Mouse (Mus musculus) heart, embryonic 13.5 days (tissue): ENCODE data around the gene Armc3. TPM values are rescaled to one million over a fixed set of nuclear protein-coding genes. Genes with fewer than 3 reads are reported as not detected.

ENCODE experiments used
- ATAC-seq: fragments of 200-750 bp; cut with Nextera tagmentation; 2 replicates; pipeline ENCODE4 v1.8.0; 2017; ENCODE audit warnings: moderate TSS enrichment; ENCODE audit not compliant: insufficient number of reproducible peaks, low FRiP score, low TSS enrichment; ENCODE audit errors: extremely low read depth
- H3K27ac ChIP-seq: fragments of 300-500 bp; sonication (generic); replicated peaks from 2 replicates; pipeline ENCODE4 v1.5.1; 2015; ENCODE audit warnings: moderate library complexity, mild to moderate bottlenecking, inconsistent platforms
- H3K27me3 ChIP-seq: fragments of 300-500 bp; sonication (generic); replicated peaks from 2 replicates; pipeline ENCODE4 v1.6.1; 2015; ENCODE audit warnings: mild to moderate bottlenecking, inconsistent platforms
- H3K36me3 ChIP-seq: fragments of 300-500 bp; sonication (generic); 2 replicates; pipeline ENCODE4 v1.6.1; 2015; ENCODE audit warnings: mild to moderate bottlenecking, inconsistent platforms
- H3K4me1 ChIP-seq: fragments of 300-500 bp; sonication (generic); 2 replicates; pipeline ENCODE4 v1.6.1; 2015; ENCODE audit warnings: inconsistent platforms
- H3K4me2 ChIP-seq: fragments of 300-500 bp; sonication (generic); 2 replicates; pipeline ENCODE4 v1.6.1; 2015; ENCODE audit warnings: inconsistent platforms, mild to moderate bottlenecking, moderate library complexity
- H3K4me3 ChIP-seq: fragments of 300-500 bp; sonication (generic); 2 replicates; pipeline ENCODE4 v1.5.1; 2015; ENCODE audit warnings: moderate library complexity, mild to moderate bottlenecking, inconsistent platforms
- H3K9ac ChIP-seq: fragments of 300-500 bp; sonication (generic); 2 replicates; pipeline ENCODE4 v1.6.1; 2015; ENCODE audit warnings: inconsistent platforms, mild to moderate bottlenecking, moderate library complexity
- H3K9me3 ChIP-seq: fragments of 300-500 bp; sonication (generic); 2 replicates; pipeline ENCODE4 v1.6.1; 2016; ENCODE audit warnings: inconsistent platforms
- WGBS: fragments of 180-500 bp; shearing (Covaris S2); methylation state at CpG from one replicate; pipeline ENCODE4 v1.1.7; 2015; ENCODE audit warnings: mixed read lengths; 5-methylcytosine and 5-hydroxymethylcytosine counted together
- polyA plus RNA-seq: library from polyadenylated mRNA; unstranded; fragments of >200 nt; fragmentation: Nextera tagmentation; extraction: Ambion mirVana; gene quantifications from 2 replicates; pipeline ENCODE4 v1.2.1, GENCODE M21; 2015

Gene Armc3
- polyA plus RNA-seq, 1 experiment from 2014 or later = 0.20 TPM

DNA sequence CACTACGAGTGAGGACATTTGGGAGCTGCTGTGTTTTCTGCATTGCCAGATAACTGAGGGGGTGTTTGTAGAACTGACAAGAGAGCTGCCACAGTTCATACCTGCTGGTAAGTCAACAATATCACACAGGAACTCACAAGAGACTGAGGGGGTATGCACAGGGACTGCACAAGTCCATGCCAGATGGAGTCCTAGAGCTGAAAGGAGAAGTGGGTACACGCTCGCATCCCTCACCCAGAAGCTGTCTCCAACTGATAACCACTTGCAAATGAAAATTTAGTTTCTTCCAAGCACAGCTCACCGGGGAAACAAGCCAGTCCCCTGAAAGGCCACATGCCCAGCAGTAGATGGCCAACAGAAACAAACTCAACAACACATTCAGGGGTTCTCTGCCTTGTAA is 119.4 kb downstream of the Armc3 start:
- H3K9me3 ChIP-seq = peaks cover 16% of the 10 kb centered on the region
- ATAC-seq = no peak
- no peaks in the 10 kb centered on the region for H3K27me3 ChIP-seq
- no peak overlapping the region for H3K4me2 ChIP-seq
- no peaks in the 10 kb centered on the region for H3K4me1 ChIP-seq
- H3K4me3 ChIP-seq = no peak overlapping the region
- H3K36me3 ChIP-seq = no peaks in the 10 kb centered on the region
- no peak overlapping the region for H3K9ac ChIP-seq
- no peak overlapping the region for H3K27ac ChIP-seq
- WGBS = 56% methylated on average over 4 of the region's 4 CpGs

DNA sequence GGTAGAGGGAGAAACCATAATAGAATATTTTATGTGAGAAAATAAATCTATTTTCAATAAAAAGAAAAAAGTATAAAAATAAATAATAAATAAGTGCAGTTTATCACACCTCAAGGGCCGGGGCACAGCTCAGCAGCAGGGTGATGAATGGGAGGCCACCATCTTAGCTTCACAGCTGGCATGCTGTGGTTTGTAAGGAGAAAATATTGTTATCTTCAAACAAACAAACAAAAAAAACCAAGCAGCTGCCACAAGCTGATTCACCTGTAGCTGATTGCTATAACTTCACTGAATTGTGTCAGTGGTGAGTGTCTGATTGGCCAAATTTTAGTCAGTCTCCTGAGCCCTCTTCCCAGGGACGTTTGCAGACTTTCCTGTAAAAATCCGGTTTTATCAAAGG is 120.2 kb downstream of the Armc3 start:
- Histone ChIP-seq H3K27me3 (no peaks in the 10 kb centered on the region), H3K27ac (no peak overlapping the region), H3K4me1 (no peaks in the 10 kb centered on the region), H3K36me3 (no peaks in the 10 kb centered on the region), H3K4me2 (no peak overlapping the region), H3K9me3 (peaks cover 16% of the 10 kb centered on the region), H3K9ac (no peak overlapping the region), H3K4me3 (no peak overlapping the region)
- 65% methylated on average over 3 of the region's 3 CpGs for WGBS
- no peak for ATAC-seq

DNA sequence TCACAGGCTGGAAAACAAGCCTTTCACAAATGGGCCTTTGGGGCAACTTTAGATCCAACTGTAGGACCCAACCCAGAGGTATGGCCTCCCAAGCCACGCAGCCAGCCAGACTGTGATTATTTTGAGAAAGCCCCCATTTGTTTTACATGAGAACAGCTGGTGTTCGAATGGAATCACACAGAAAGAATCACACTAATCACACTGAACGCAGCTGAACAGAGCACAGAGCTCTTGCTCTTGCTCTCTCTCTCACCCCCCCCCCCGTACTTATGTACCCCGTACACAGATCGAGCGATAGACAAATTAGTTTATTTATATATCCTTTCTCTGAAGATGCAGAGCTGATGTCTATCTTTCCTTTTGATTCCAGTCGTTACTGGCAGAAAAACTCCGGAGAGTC is 123.3 kb downstream of the Armc3 start:
- H3K4me1 ChIP-seq = no peaks in the 10 kb centered on the region
- no peaks in the 10 kb centered on the region for H3K36me3 ChIP-seq
- no peak for ATAC-seq
- no peak overlapping the region for H3K9ac ChIP-seq
- no peak overlapping the region for H3K4me2 ChIP-seq
- H3K4me3 ChIP-seq = no peak overlapping the region
- WGBS = 76% methylated on average over 9 of the region's 9 CpGs
- H3K27me3 ChIP-seq = no peaks in the 10 kb centered on the region
- no peaks in the 10 kb centered on the region for H3K9me3 ChIP-seq
- no peak overlapping the region for H3K27ac ChIP-seq

DNA sequence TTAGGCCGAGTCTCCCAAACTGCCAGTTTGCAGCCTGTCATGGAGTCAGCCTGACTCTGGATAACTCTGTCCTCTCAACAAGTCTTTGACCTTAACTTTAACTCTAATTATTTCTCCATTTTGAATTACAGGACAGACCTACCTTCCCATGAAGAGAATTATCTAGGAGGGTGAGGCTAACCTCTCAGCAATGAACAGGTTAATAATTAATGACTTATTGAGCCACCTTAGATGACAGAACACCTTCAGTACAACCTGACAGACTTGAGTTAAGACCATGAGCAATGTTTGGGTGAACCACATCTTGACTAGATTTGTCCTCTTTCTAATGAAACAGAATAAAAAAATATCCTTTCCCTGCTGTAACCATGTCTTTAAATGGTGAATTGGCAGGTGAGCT is 127.3 kb downstream of the Armc3 start:
- WGBS = 65% methylated on average over 1 of the region's 1 CpGs
- no peaks in the 10 kb centered on the region for H3K4me1 ChIP-seq
- H3K36me3 ChIP-seq = no peaks in the 10 kb centered on the region
- H3K9ac ChIP-seq = no peak overlapping the region
- H3K4me3 ChIP-seq = no peak overlapping the region
- no peak overlapping the region for H3K4me2 ChIP-seq
- no peaks in the 10 kb centered on the region for H3K27me3 ChIP-seq
- H3K27ac ChIP-seq = no peak overlapping the region
- no peaks in the 10 kb centered on the region for H3K9me3 ChIP-seq
- no peak for ATAC-seq

DNA sequence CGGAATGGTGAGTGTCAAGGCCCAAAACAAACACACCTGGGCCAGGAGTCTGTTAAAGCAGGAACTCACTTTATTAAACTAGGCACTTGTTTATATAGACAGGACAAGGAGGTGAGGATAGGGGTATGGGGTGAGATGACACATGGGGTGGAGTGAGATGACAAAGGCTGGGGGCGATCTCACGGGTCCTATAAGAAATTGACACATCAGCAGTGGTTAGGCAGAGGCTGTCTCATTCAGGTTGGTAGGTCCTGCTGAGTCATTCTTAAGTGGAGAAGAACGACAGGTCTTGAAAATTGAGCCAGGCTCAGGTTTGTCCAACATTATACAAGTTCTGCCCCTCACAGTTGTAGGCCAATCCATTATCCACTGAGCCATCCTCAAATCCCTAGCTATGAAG is 128.7 kb downstream of the Armc3 start:
- no peak for ATAC-seq
- Histone ChIP-seq H3K27ac (no peak overlapping the region), H3K4me3 (no peak overlapping the region), H3K36me3 (no peaks in the 10 kb centered on the region), H3K27me3 (no peaks in the 10 kb centered on the region), H3K9ac (no peak overlapping the region), H3K4me1 (no peaks in the 10 kb centered on the region), H3K9me3 (no peaks in the 10 kb centered on the region), H3K4me2 (no peak overlapping the region)
- 74% methylated on average over 4 of the region's 4 CpGs for WGBS

DNA sequence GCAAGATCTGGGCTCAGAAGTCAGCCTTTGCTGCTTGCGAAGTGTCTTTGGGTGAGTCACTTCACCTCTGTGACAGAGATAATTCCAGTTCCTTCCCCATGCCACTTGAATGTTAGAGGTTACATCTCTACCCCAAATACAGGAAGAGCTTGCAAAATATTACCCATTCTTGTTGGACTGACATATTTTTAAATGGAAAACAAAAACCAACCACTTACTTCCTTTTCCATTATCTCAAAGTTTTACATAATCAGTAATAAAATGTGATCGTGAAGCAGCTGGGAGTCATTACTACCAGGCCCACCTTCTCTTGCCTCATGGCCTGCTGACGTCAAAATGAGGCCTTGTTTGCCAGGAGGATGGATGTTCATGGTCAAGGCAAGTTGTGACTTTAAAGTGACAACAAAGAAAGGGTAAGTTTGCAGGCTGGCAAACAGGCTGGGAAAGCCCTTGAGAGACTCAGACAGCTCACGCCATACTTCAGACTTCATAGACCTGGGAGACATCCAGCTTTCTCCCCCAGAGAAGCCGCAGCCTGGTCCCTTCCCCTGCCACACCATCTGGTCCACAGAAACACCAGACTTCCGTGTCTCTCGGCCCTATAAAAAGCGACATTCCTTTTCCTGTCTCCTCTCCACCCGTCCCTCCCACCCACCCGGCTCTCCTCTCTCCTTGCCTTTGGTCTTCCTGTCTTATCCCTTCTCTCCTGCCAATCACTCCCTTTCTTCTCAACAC is 145.0 kb downstream of the Armc3 start:
- Histone ChIP-seq H3K4me1 (peaks cover 2% of the 10 kb centered on the region; the same call in 1 of the 2 replicates), H3K27ac (no peak overlapping the region; the same call in 1 of the 2 replicates), H3K4me2 (peak overlapping the region; percentile 63), H3K9me3 (no peaks in the 10 kb centered on the region), H3K27me3 (peaks cover 7% of the 10 kb centered on the region; the same call in 1 of the 2 replicates), H3K36me3 (no peaks in the 10 kb centered on the region), H3K9ac (peak overlapping the region; percentile 54), H3K4me3 (peak overlapping the region; percentile 34)
- 33% methylated on average over 10 of the region's 10 CpGs for WGBS
- no peak for ATAC-seq

DNA sequence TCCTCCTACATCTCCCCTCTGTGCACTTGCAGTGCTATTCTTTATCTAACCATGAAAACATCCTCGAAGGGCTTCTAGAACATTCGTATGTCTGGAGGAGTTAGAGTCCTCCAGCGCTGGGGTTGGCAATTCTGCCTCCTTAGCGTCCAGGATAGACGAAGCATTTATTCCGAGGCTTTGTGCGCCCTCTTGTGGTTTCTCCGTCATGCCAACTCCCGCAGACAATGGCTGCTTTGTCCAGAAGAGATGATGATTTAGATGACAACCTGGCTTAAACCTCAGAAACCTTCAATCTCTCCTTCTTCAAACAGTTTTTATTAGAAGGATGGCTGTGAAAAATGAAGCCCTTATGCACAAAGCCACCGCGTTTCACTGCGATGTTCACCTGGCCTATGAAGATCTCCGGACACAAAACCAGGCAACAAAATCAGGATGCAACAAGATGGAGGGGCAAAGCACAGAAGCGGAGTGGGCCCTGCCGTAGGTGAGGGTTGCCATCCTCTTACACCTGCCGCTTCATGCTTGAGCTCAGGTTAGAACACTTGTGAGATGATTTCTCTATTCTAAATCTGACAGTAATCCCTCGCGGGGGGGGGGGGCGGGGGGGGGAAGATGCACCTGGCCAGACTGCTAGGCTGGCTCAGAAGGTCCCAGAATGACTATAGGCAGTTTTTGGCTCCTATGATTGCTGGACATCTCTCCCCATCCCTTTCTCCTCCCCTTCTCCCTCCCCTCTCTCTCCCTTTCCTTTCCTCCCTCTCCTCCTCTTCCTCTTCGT is 145.7 kb downstream of the Armc3 start:
- Histone ChIP-seq H3K4me3 (peak overlapping the region; percentile 34), H3K27ac (no peak overlapping the region; the same call in 1 of the 2 replicates), H3K4me2 (peak overlapping the region; percentile 63), H3K9ac (peak overlapping the region; percentile 54), H3K27me3 (peaks cover 7% of the 10 kb centered on the region; the same call in 1 of the 2 replicates), H3K36me3 (no peaks in the 10 kb centered on the region), H3K9me3 (no peaks in the 10 kb centered on the region), H3K4me1 (peaks cover 2% of the 10 kb centered on the region; the same call in 1 of the 2 replicates)
- WGBS = 25% methylated on average over 19 of the region's 20 CpGs
- ATAC-seq = no peak

DNA sequence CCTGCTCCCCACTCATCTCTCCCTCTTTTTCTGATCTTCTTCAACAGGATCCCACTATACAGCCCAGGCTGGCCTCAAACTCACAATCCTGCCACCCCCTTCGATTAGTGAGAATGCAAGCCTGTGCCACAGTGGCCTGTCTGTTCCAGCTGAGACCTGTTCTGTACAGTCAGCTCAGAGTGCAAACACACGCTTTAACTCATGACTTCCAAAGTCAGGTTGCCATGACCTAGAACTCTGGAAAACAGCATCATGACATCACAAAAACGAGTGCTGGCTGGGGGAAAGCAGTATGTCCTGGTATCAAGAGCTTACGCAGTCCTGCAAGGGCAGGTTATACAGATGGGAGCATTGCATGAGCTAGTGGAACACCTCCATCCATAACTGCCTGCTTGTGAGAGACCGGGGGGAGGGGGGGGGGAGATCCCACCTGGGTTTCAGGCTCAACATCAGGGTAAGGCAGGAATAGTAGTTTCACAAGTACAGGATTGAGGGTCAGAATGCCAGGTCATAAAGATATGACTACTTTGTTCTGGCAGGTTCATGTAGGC is 146.4 kb downstream of the Armc3 start:
- H3K36me3 ChIP-seq = no peaks in the 10 kb centered on the region
- H3K4me1 ChIP-seq = peaks cover 2% of the 10 kb centered on the region; the same call in 1 of the 2 replicates
- H3K9ac ChIP-seq = no peak overlapping the region
- H3K27me3 ChIP-seq = peaks cover 7% of the 10 kb centered on the region; the same call in 1 of the 2 replicates
- no peak for ATAC-seq
- no peak overlapping the region for H3K4me3 ChIP-seq
- H3K9me3 ChIP-seq = no peaks in the 10 kb centered on the region
- WGBS = 66% methylated on average over 5 of the region's 5 CpGs
- no peak overlapping the region for H3K4me2 ChIP-seq
- H3K27ac ChIP-seq = no peak overlapping the region

DNA sequence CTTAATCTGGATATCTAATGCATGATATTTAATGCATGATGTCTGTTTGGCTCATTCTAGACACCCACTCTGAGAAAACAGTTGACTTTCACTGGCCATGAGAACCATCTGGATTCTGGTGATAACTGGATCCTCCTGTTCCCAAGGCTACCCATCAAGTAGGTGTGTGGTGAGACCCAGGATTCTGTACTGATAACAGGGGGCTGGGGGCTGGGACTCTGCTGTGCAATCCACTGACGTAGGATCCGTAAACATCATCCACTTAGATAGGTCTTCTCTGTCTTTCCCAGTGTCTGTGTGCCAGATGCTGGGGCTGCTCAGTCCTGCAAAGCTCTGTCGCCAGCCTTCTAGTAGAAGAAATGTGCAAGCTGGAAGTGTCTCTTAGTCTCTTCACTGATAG is 149.4 kb downstream of the Armc3 start:
- 53% methylated on average over 3 of the region's 3 CpGs for WGBS
- peaks cover 2% of the 10 kb centered on the region; the same call in 1 of the 2 replicates for H3K4me1 ChIP-seq
- ATAC-seq = no peak
- no peak overlapping the region for H3K27ac ChIP-seq
- H3K4me3 ChIP-seq = no peak overlapping the region
- no peak overlapping the region for H3K4me2 ChIP-seq
- no peaks in the 10 kb centered on the region for H3K9me3 ChIP-seq
- no peak overlapping the region for H3K9ac ChIP-seq
- H3K36me3 ChIP-seq = no peaks in the 10 kb centered on the region
- H3K27me3 ChIP-seq = peaks cover 7% of the 10 kb centered on the region; the same call in 1 of the 2 replicates

DNA sequence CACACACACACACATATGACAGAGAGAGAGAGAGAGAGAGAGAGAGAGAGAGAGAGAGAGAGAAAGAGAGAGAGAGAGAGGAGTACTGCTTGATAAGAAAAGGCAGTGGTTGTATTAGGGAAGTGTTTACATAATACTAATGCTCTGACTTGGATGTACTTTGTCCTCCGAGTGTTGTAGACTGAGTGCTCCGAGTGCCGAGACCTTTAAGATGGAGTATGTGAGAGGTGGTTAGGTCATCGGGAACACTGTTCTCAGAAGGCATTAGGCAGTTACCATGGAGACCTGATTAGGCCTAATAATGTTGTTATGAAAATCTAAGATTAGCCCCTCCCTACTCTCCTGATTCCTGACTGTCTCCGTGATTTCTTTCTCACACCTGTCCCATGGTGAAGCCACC is 151.1 kb downstream of the Armc3 start:
- WGBS = 75% methylated on average over 5 of the region's 5 CpGs
- Histone ChIP-seq H3K4me2 (no peak overlapping the region), H3K4me3 (no peak overlapping the region), H3K27ac (no peak overlapping the region), H3K9ac (no peak overlapping the region), H3K27me3 (peaks cover 7% of the 10 kb centered on the region; the same call in 1 of the 2 replicates), H3K4me1 (peaks cover 2% of the 10 kb centered on the region; the same call in 1 of the 2 replicates), H3K9me3 (no peaks in the 10 kb centered on the region), H3K36me3 (no peaks in the 10 kb centered on the region)
- no peak for ATAC-seq

DNA sequence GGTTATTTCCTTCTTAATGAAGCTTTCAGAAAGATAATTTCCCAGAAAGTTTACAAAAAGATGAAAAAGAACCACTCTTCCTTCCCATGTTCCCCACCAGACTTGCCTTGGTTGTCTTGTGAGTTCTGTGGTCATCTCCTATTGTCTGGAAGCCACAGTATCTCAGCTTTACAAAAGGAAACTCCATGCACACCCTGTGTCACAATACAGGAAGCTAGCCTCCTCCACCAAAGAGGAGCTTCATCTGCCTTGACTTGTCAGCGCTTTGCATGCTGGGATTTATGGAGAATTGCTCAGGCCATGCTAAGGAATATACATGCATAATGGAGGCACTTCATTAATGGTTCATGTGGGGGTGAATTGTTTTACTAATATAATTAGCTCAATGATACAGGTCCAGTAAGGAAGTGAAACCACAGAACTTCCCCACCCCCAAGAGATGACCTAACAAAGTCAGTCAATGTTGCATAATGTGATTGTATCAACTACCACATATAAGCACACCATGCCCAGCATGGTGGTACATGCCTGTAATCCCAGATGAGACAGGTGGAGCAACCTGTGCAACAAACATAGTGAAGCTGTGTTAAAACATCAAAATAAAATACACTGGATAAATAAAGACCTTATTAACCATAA is 152.6 kb downstream of the Armc3 start:
- no peaks in the 10 kb centered on the region for H3K27me3 ChIP-seq
- peaks cover 2% of the 10 kb centered on the region; the same call in 1 of the 2 replicates for H3K4me1 ChIP-seq
- H3K4me2 ChIP-seq = no peak overlapping the region
- no peak overlapping the region for H3K4me3 ChIP-seq
- no peaks in the 10 kb centered on the region for H3K36me3 ChIP-seq
- no peak for ATAC-seq
- H3K9me3 ChIP-seq = no peaks in the 10 kb centered on the region
- 89% methylated on average over 1 of the region's 1 CpGs for WGBS
- H3K9ac ChIP-seq = no peak overlapping the region
- no peak overlapping the region for H3K27ac ChIP-seq
